Mouse (Mus musculus) induced T-regulatory cell, adult 2 months (primary cell): ENCODE results near the gene Olfr446.

Source experiments
- DNase-seq: peaks from one replicate; pipeline ENCODE4 v3.0.0-alpha.2; 2012; ENCODE audit warnings: low read depth

The Olfr446 gene

DNA sequence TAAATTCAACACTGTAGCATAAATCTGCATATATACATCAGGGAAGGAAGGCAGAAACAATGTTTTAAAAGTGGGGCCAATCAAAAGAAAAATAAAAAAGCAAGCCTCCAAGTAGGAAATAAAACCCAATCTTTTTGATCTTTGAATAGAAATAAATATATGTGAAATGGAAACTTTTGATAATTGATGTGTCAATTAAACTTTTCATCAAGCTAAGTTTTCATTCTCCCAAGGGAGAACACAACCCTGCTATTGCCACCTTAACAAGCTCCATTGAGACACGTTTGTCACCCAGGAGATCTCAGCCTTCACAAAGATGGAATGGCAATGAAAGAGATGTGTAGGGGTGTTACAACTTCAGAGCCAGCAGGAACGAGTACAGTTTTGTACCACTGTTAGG is at the start of gene Olfr446:
Gene Olfr446, plus strand, starts transcription at position 301 of the 400 bp plus-strand sequence.
- no peak for DNase-seq

DNA sequence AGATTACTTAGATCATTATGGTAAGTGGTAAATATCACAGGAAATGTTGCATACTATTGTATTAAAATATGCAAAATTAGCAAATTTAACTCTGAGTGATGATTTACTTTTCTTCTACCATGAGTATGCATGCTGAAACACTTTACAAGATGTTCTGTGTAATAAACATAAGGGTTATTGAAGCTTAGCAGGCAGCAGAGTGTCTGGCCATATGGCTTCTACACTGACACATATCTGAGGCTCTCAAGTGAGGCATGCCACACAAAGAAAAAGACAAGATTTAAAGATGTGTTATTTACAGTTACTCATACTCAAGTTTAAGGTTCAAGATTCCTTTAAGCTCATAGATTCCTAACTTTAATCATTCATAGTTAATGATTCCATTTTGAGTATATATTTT is 44.9 kb upstream of the Olfr446 start:
- DNase-seq: no peak

DNA sequence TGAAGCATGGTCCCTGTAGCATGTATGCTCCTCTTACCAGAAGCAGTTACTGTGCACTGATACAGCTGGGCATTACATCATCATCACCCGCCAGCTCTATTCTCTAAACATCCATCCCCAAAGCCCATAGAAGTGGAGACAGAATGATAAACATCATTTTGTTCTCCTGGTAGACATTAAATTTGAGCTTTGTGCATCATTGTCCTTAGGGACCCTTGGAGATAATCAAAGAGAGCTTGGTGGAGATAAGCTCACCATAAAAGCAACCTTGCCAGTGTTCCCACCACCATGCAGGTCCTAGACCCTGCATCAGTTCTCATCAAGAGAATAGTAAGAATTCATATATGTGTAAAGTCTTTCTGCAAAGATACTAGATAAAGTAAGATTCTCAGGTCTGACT is 31.0 kb upstream of the Olfr446 start, which contains the start of gene Olfr448:
Gene Olfr448, plus strand, starts transcription at position 301 of the 400 bp plus-strand sequence.
- DNase-seq: no peak

DNA sequence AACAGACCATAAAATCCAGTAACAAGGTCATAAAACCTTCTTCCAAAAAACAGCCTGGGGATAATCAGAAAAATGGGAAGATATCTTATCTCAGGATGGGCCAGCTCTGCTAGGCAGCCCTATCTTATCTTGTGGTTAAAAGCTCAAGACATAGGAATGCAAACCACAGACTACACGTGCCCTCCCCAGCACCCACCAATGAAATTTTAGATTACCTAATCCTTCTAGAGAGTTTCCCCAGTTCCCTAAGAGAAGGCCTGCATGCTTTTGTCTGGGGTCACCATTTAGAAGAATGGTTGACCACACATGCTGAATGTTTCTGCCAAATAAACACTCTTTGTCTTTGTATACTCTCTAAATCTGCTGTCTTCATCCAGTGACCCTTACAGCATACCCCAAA is 20.8 kb upstream of the Olfr446 start:
- no peak for DNase-seq

DNA sequence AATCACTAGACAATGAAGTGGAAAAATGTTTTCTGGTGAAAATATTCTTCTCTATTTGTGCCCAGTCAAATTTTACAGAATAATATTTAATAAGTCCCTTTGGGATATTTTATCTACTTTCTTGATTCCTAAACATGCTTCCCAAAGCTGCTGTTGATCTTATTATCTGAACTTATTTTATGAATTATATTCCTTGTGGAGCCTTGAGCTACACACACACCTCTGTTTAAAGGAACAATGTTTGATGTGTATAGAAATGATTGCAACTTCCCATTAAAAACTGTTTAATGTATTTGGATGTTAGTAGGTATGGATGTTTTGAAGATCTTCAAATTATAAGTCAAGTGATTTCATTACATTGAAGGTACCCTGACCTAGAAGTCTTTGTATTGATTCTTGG is 12.6 kb upstream of the Olfr446 start, which contains the start of gene Olfr447:
Gene Olfr447, plus strand, starts transcription at position 301 of the 400 bp plus-strand sequence.
- no peak for DNase-seq

DNA sequence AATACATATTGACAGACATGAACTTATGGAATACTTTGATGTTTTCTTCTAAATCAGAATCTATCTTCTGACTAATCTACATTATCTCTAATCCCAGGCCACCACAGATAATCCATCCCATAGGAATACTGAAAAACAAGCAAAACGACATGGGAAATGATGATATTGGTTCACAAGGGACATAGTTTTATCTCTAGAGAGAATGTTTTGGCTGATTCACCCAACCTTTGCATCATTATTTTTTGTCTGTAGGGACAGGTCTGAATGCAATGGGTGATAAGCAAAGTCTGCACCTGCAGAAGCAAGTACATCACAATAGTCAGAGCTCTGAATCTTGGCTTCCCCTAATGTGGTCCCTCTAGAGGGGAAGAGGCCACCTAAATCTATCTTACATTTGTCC is 27.6 kb downstream of the Olfr446 start, which contains the start of gene Olfr444:
Gene Olfr444, plus strand, starts transcription at position 301 of the 400 bp plus-strand sequence.
- DNase-seq: no peak

DNA sequence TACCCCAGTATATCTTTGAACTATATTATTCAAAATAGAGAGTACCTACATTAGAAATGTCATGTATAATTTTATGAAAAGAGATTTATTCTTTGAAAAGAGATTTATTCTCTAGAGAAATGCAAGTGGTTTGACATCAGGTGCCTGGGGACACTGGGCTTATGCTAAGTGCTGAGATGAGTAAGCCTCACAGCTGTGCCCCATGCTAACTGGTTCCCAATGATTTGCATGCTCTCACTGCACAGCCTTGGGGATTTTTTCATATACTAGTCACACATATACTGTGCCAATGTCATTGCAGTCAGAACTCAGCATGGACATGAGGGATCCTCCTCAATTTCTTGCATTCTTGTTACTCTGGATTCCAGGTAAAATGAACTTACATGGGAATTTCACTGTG is 59.2 kb downstream of the Olfr446 start:
- no peak for DNase-seq
